Mouse (Mus musculus) natural killer cell, adult 2 months (primary cell): ENCODE measurements at regions not wholly inside any gene's neighbourhood (a gene's known extent, or its start where the extent isn't known, plus 50 kb on each side); places are given as distances from the start of the nearest gene placed in this dataset.

Experiments used
- DNase-seq, 2 experiments: peaks; one replicate each; pipeline ENCODE4 v3.0.0; 2022; ENCODE audit warnings: low spot score in 2 of 2

- no peak for DNase-seq
These were observed 135.6 kb upstream of the Dock1 start for GRCm38 (mm10) chr7:134534821-134535220.

- no peak for DNase-seq
These were observed 128.8 kb upstream of the Dock1 start for GRCm38 (mm10) chr7:134541699-134542098.

- no peak for DNase-seq
These were observed 124.3 kb upstream of the Dock1 start for GRCm38 (mm10) chr7:134546187-134546586.

- DNase-seq, result no peak
These were observed 121.1 kb upstream of the Dock1 start for GRCm38 (mm10) chr7:134549286-134549919.

- DNase-seq, result no peak
These were observed 120.1 kb upstream of the Dock1 start for GRCm38 (mm10) chr7:134550221-134550809.

DNA sequence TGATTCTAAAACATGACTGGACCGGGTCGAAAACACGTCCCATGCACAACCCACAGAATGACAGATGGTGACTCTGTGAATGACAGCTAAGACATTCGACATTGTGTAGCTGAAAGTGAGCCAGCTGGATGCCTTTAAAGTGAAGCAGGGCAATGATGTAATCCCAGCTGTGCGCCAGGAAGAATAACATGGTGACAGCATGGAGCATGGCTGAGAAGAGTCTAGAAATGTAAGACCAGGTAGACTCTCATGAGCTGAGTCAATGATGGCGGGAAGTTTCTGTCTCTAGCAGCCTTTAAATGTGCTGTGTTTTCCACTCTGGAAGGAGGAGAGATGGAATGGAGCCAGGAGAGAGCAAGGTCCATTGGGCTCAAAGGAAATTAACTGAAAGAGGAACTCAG, 118.4 kb upstream of the Dock1 start:
- no peak for DNase-seq

DNA sequence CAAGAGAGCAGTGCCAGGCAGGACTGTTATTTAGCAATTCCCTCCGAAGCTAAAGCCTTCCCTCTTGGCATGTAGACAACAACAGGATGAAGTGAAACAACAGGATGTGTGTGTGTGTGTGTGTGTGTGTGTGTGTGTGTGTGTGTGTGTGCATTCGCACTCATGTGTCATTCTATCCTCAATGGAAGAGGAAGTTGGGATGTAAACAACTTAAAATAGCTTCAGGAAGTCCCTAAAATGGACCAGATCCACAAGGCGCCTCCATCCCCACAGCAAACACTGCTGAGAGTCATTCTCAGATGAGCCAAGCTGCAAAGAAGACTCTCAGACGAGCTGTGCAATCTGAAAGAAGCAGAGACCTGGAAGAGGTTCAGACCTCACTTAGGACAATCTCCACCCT, 114.4 kb upstream of the Dock1 start:
- no peak for DNase-seq

- DNase-seq, result peak in 1 of 2 experiments; percentile 4
These were observed 104.1 kb upstream of the Dock1 start for GRCm38 (mm10) chr7:134566322-134566721.

- no peak for DNase-seq
These were observed 101.2 kb upstream of the Dock1 start for GRCm38 (mm10) chr7:134569247-134569646.

DNA sequence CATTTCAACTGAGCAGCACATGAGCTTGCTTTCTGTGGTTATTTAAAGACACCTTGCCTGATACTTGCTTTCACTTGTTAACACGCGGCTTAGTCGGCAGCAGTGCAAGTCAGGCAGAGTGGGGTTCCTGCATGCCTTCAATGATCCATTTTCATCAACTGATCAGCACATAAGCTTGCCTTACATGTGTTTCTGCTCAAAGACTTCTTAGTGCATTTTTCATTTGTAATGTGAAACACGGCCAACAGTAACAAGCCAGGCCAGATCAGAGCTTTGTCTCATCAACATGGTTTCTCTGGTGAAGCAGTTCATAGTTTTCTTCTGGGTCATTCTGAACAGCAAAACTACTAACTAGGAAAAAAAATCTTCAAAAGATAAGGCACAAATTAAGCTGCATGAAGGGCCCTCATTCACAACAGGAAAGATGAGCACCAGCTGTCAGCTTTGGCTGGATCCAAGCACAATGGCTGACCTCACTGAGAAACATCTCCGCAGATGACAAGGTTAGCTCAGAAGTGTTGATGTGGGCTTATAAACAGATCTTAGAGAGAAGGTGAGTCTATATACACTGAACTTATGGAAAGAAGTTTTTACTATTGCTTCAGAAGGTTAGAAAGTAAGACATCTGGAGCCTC, 100.2 kb upstream of the Dock1 start:
- no peak for DNase-seq

DNA sequence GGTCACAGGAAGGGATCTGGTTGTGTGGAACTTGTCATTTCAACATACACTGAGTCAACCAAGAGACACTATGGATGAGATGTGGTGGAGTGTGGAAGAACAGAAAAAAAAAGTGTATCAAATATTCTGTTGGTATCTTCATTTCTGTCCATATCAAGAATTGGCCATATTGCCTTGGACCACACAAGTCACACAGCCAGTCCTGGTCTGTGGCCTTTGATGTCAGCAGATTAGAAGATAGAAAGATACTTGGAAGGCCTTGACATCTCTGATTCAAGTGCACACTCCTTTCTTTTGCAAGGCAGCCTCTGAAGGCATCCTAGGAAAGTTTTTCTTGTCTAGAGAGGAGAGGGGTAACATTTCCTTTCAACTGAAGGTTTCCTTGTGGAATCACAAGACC, 88.7 kb upstream of the Dock1 start:
- DNase-seq, result no peak

- DNase-seq, result no peak
These were observed 85.0 kb upstream of the Dock1 start for GRCm38 (mm10) chr7:134585478-134585877.

DNA sequence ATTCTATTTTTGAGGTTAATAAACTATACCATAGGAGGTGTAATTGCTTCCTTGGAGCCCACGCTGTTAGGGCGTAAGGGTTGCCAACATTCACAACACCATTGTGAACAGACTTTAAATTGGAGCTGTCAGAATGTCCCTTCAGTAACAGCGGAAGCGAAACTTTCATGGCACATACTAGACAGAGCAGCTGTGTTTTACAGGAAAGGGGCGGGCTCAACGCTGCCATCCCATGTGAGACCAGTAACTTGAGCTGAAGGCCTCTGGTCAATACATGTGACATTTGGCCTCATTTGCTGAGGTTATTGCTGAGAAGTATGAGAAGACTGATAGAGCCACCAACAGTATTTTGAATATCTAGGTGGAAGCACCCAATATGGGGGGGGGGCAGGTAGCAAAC, 83.5 kb upstream of the Dock1 start:
- DNase-seq, result peak in 1 of 2 experiments; percentile 27

DNA sequence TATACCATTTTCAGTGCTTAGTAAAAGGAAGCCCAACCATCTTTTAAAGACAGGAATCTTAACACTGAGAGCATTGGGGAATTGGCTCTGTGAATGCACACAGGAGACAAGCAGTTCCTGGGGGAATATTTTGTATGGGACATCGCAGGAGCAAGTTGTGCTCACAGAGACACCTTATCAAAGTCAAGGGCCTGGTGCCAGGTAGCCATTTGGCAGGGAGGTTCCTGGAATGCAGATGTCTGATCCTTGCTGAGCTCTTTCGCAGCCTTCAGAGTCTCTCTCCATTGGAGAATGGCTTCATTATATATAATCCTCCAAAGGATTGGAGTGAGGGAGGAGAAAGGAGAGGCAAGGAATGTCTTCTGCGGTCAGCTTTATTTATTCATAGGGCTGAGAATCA, 62.6 kb upstream of the Dock1 start:
- no peak for DNase-seq

DNA sequence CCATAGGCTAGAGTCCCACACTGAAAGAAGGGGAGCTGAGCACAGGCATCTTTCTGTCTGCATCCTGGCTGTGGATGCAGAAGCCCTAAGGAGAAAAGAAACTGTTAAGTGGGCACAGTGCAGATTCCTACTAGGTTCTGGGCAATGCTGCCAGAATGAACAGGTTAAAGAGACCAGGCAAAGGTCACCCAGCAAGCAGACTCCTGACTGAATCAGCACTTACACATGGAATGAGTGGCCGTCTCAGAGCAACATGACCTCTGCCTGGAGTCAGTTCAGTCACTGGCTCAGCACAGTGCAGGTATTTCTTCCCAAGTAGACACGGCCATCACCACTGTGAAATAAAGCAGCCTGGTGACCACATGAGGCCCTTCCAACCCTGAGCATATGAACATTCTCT, 60.3 kb upstream of the Dock1 start:
- no peak for DNase-seq

- no peak for DNase-seq
These were observed 59.1 kb upstream of the Dock1 start for GRCm38 (mm10) chr7:134611371-134611770.

GRCm38 (mm10) chr7:134612175-134612633, 58.2 kb upstream of the Dock1 start:
- DNase-seq, result no peak

GRCm38 (mm10) chr7:134619220-134619975, 51.1 kb upstream of the Dock1 start:
- no peak for DNase-seq

DNA sequence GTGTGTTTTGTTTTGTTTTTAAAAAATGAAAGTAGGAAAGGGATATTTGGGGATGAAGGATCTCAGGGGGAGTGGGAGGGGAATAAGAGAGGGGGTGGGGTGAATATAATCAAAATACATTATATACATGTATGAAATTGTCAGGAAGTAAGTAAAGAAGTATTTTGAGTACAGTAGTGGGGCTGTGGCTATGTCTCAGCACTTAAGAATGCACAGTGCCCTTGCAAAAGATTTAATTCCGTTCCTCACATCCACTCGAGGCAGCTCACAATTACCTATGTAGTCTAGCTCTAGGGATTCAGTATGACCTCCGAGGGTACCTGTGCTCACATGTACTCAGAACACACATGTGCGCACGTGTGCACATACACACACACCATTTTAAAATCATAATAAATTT, 50.4 kb upstream of the Dock1 start:
- no peak for DNase-seq
